Mouse (Mus musculus) forebrain, embryonic 16.5 days (tissue): ENCODE results near the gene Efcab2. TPM values are rescaled to one million over a fixed set of nuclear protein-coding genes. Genes with fewer than 3 reads are reported as not detected.
"Not testable (repeated sequence)": the region's sequence is repeated elsewhere in the genome, so short reads cannot be mapped to it uniquely, and the experiment has no call there.

Source experiments
- ATAC-seq: fragments of 200-750 bp; cut with Nextera tagmentation; 2 replicates; pipeline ENCODE4 v1.8.0; 2017; ENCODE audit warnings: mild to moderate bottlenecking, moderate library complexity
- H3K27ac ChIP-seq: fragments of 300-500 bp; sonication (generic); 2 replicates; pipeline ENCODE4 v1.5.1; 2014; ENCODE audit warnings: low read length, control low read depth
- H3K27me3 ChIP-seq: fragments of 300-500 bp; sonication (generic); replicated peaks from 2 replicates; pipeline ENCODE4 v1.6.1; 2014; ENCODE audit warnings: low read length; ENCODE audit not compliant: control insufficient read depth, insufficient read depth
- H3K36me3 ChIP-seq: fragments of 300-500 bp; sonication (generic); 2 replicates; pipeline ENCODE4 v1.6.1; 2014; ENCODE audit not compliant: control insufficient read depth, insufficient read depth
- H3K4me1 ChIP-seq: fragments of 300-500 bp; sonication (generic); replicated peaks from 2 replicates; pipeline ENCODE4 v1.6.1; 2014; ENCODE audit warnings: low read length; ENCODE audit not compliant: control insufficient read depth, insufficient read depth
- H3K4me2 ChIP-seq: fragments of 300-500 bp; sonication (generic); 2 replicates; pipeline ENCODE4 v1.6.1; 2014; ENCODE audit warnings: mild to moderate bottlenecking, low read length, control low read depth
- H3K4me3 ChIP-seq: fragments of 300-500 bp; sonication (generic); replicated peaks from 2 replicates; pipeline ENCODE4 v1.5.1; 2014; ENCODE audit warnings: mild to moderate bottlenecking, low read length, control low read depth
- H3K9ac ChIP-seq: fragments of 300-500 bp; sonication (generic); replicated peaks from 2 replicates; pipeline ENCODE4 v1.6.1; 2014; ENCODE audit warnings: low read depth, low read length, control low read depth
- H3K9me3 ChIP-seq: fragments of 300-500 bp; sonication (generic); 2 replicates; pipeline ENCODE4 v1.6.1; 2016; ENCODE audit warnings: low read length; ENCODE audit not compliant: control insufficient read depth
- WGBS: fragments of 180-500 bp; shearing (Covaris S2); extraction: QIAGEN DNeasy Blood & Tissue Kit; methylation state at CpG from one replicate; pipeline ENCODE4 v1.1.7; 2014; 5-methylcytosine and 5-hydroxymethylcytosine counted together
- polyA plus RNA-seq: library from polyadenylated mRNA; unstranded; fragments of >200 nt; fragmentation: Nextera tagmentation; extraction: Ambion mirVana; gene quantifications from 2 replicates; pipeline ENCODE4 v1.2.1, GENCODE M21; 2015

The Efcab2 gene
- polyA plus RNA-seq, 1 experiment from 2014 or later = 7.1 TPM

- no peak overlapping the region for H3K4me2 ChIP-seq
- WGBS = 68% methylated on average over 4 of the region's 4 CpGs
- H3K27me3 ChIP-seq = no peaks in the 10 kb centered on the region
- H3K9me3 ChIP-seq = no peaks in the 10 kb centered on the region
- no peak overlapping the region for H3K4me3 ChIP-seq
- H3K27ac ChIP-seq = no peak overlapping the region
- no peak overlapping the region for H3K9ac ChIP-seq
- no peak for ATAC-seq
- no peaks in the 10 kb centered on the region for H3K36me3 ChIP-seq
- H3K4me1 ChIP-seq = peaks cover 5% of the 10 kb centered on the region
Observed at GRCm38 (mm10) chr1:178396383-178396782, 9.5 kb upstream of the Efcab2 start.

- WGBS = 41% methylated on average over 6 of the region's 6 CpGs
- ATAC-seq = peak; percentile 45
- H3K36me3 ChIP-seq = no peaks in the 10 kb centered on the region
- H3K4me2 ChIP-seq = no peak overlapping the region
- no peaks in the 10 kb centered on the region for H3K9me3 ChIP-seq
- no peaks in the 10 kb centered on the region for H3K27me3 ChIP-seq
- H3K4me3 ChIP-seq = no peak overlapping the region
- peaks cover 5% of the 10 kb centered on the region for H3K4me1 ChIP-seq
- H3K9ac ChIP-seq = no peak overlapping the region
- H3K27ac ChIP-seq = no peak overlapping the region
Observed at GRCm38 (mm10) chr1:178399879-178400278, 6.0 kb upstream of the Efcab2 start.

- ATAC-seq = no peak
- no peak overlapping the region for H3K27ac ChIP-seq
- H3K9me3 ChIP-seq = no peaks in the 10 kb centered on the region
- no peak overlapping the region for H3K4me3 ChIP-seq
- no peaks in the 10 kb centered on the region for H3K27me3 ChIP-seq
- H3K4me1 ChIP-seq = peaks cover 5% of the 10 kb centered on the region
- no peaks in the 10 kb centered on the region for H3K36me3 ChIP-seq
- H3K4me2 ChIP-seq = no peak overlapping the region
- 66% methylated on average over 7 of the region's 7 CpGs for WGBS
- no peak overlapping the region for H3K9ac ChIP-seq
Observed at GRCm38 (mm10) chr1:178400652-178401051, 5.2 kb upstream of the Efcab2 start.

- Histone ChIP-seq H3K4me1 (peaks cover 5% of the 10 kb centered on the region), H3K4me3 (no peak overlapping the region), H3K27ac (no peak overlapping the region), H3K9me3 (no peaks in the 10 kb centered on the region), H3K9ac (no peak overlapping the region), H3K4me2 (no peak overlapping the region), H3K27me3 (no peaks in the 10 kb centered on the region), H3K36me3 (no peaks in the 10 kb centered on the region)
- 87% methylated on average over 6 of the region's 6 CpGs for WGBS
- ATAC-seq = no peak
Observed at GRCm38 (mm10) chr1:178401960-178402359, 3.9 kb upstream of the Efcab2 start.

DNA sequence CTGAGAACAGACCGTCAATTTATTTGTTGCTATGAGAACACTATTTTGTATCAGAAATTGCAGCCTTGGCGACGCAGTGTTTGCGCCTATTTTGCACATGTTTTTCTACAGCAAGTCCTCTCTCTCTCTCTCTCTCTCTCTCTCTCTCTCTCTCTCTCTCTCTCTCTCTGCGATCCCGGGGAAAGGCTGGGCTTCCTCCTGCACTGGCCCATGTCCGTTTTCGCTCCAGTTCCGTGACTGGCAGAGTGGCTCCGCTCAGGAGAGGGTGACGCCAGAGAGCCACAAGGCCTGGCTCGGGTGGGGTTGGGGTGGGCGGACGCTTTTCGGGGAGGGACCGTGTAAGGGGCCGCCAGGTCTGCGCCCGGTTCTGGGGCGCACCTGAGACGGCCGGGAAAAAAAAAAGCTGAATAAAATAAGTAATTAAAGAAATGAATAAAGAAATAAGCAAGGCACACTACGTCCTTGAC lies 407 bp upstream of the Efcab2 start:
- H3K36me3 ChIP-seq = no peaks in the 10 kb centered on the region
- H3K4me3 ChIP-seq = peak overlapping the region; percentile 82
- H3K27me3 ChIP-seq = no peaks in the 10 kb centered on the region
- peak overlapping the region; percentile 98 for H3K27ac ChIP-seq
- H3K9ac ChIP-seq = peak overlapping the region; percentile 100
- peak; percentile 81 for ATAC-seq
- WGBS = under 1% methylated on average over 23 of the region's 23 CpGs
- H3K9me3 ChIP-seq = no peaks in the 10 kb centered on the region
- H3K4me1 ChIP-seq = no peaks in the 10 kb centered on the region; the same call in 1 of the 2 replicates
- H3K4me2 ChIP-seq = peak overlapping the region; percentile 64

- Histone ChIP-seq H3K4me3 (peak overlapping the region; percentile 82), H3K27ac (peak overlapping the region; percentile 98), H3K4me1 (no peaks in the 10 kb centered on the region; the same call in 1 of the 2 replicates), H3K27me3 (no peaks in the 10 kb centered on the region), H3K9me3 (no peaks in the 10 kb centered on the region), H3K9ac (peak overlapping the region; percentile 100), H3K4me2 (peak overlapping the region; percentile 64), H3K36me3 (no peaks in the 10 kb centered on the region)
- WGBS = 63% methylated on average over 12 of the region's 12 CpGs
- ATAC-seq = no peak
Observed at GRCm38 (mm10) chr1:178406765-178407645, 1.1 kb downstream of the Efcab2 start.

GRCm38 (mm10) chr1:178407651-178408050 lies 1.8 kb downstream of the Efcab2 start:
- no peaks in the 10 kb centered on the region for H3K27me3 ChIP-seq
- no peak overlapping the region for H3K4me2 ChIP-seq
- H3K4me3 ChIP-seq = no peak overlapping the region
- H3K9me3 ChIP-seq = no peaks in the 10 kb centered on the region
- H3K4me1 ChIP-seq = no peaks in the 10 kb centered on the region; the same call in 1 of the 2 replicates
- no peak for ATAC-seq
- no peaks in the 10 kb centered on the region for H3K36me3 ChIP-seq
- no peak overlapping the region for H3K27ac ChIP-seq
- 38% methylated on average over 2 of the region's 2 CpGs for WGBS
- H3K9ac ChIP-seq = no peak overlapping the region

DNA sequence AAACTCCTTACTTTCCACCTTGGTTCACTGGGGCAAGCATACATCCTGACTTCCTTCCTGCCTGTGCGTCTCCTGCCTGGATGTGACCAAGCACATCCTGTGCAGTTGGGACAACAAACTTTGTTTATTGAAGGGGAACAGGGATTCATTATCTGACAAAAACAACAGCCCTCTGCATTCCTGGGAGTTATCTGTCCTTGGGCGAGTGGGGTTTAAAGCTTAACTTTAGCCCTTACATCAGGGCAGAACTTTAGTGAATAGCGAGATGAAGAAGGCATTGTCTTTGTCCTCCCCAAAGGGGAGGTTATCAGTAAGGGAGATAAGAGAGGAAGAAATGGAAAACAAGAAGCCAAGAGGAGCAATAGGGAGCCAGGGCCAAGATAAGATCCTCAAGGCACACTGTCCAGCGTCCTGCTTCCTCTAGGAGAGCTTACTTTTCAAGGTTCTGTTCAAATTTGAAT lies 3.0 kb downstream of the Efcab2 start:
- Histone ChIP-seq H3K36me3 (no peaks in the 10 kb centered on the region), H3K4me3 (no peak overlapping the region), H3K9ac (no peak overlapping the region), H3K27me3 (no peaks in the 10 kb centered on the region), H3K4me1 (no peaks in the 10 kb centered on the region; the same call in 1 of the 2 replicates), H3K9me3 (no peaks in the 10 kb centered on the region), H3K27ac (no peak overlapping the region), H3K4me2 (no peak overlapping the region)
- WGBS = 77% methylated on average over 4 of the region's 4 CpGs
- no peak for ATAC-seq

DNA sequence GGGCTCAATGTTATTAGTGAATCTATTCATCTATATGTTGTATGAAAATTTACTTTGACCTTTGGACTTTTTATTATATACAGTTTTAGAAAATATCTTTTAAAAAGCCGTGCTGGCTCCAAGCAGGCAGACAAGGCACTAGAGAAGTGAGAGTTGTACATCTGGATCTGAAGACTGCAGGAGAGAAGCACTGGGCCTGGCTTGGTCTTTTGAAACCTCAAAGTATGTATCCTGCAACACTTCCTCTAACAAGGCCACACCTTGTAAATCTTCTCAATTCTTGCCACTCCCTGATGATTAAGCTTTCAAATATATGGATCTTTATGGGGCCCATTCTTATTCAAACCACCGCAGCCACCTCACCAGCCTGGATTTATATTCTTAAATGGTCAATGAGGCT lies 7.5 kb downstream of the Efcab2 start:
- H3K9ac ChIP-seq, H3K4me3 ChIP-seq, ATAC-seq, H3K36me3 ChIP-seq, H3K27ac ChIP-seq, H3K4me1 ChIP-seq, H3K9me3 ChIP-seq, H3K4me2 ChIP-seq, H3K27me3 ChIP-seq: not testable (repeated sequence)
- 96% methylated on average over 2 of the region's 2 CpGs for WGBS
